Mouse (Mus musculus) heart, adult 2 months (tissue): ENCODE data around the gene Crebl2.

Experiments used
- CTCF ChIP-seq: fragments of 200-600 bp; IDR thresholded peaks from 2 replicates; pipeline ENCODE4 v1.8.1; 2022; ENCODE audit warnings: antibody characterized with exemption, mild to moderate bottlenecking, moderate library complexity
- EP300 ChIP-seq: fragments of 200-500 bp; IDR thresholded peaks from 2 replicates; pipeline ENCODE4 v1.6.1; 2011; ENCODE audit warnings: low read depth, low read length, control low read depth; ENCODE audit not compliant: insufficient read depth
- POLR2A ChIP-seq: fragments of 200-500 bp; IDR thresholded peaks from 2 replicates; pipeline ENCODE4 v1.6.1; 2011; ENCODE audit warnings: mild to moderate bottlenecking, low read depth, low read length, control low read depth; ENCODE audit not compliant: insufficient read depth

- no peak for TF ChIP-seq CTCF
- no peak for TF ChIP-seq POLR2A
- TF ChIP-seq EP300, result no peak
Measured at GRCm38 (mm10) chr6:134802641-134803043, 27.3 kb upstream of the Crebl2 start.
